Mouse (Mus musculus): ENCODE measurements around the gene Smn1. TPM values are rescaled to one million over a fixed set of nuclear protein-coding genes. Genes with fewer than 3 reads are reported as not detected.
A peak's percentile ranks its signal among the peaks of the same experiment; 100 is the strongest.
"Not testable (repeated sequence)": the region's sequence is repeated elsewhere in the genome, so short reads cannot be mapped to it uniquely, and the experiment has no call there.

Smn1 gene
- polyA plus RNA-seq, 1 experiment from 2014 or later = 85.2 TPM

DNA sequence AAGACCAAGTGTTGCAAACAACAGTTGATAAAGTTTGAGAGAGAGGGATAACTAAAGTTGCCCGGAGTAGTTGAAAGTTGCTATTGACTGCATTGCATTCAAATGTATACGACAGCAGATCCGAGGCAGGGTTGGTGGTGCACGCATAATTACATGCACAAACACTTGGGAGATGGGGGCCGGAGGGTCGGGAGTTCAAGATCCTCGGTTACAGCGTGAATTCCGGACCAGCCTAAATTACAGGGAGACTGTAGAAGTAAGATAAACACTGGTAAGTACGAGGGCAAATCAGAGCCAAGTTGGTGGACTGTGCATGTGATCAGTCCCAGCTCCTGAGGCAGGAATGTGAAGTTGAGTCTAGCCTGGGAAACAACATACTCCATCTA lies 599 bp downstream of the Smn1 start:
- Histone ChIP-seq H3K27me3 (ENCODE audit: control insufficient read depth, insufficient read depth, low read length) (no peaks in the 10 kb centered on the region), H3K36me3 (ENCODE audit: control insufficient read depth, insufficient read depth, low read length) (peaks cover 4% of the 10 kb centered on the region), H3K4me1 (ENCODE audit: control insufficient read depth, insufficient read depth, low read length) (0 out of 2 replicates have a peak, but pooled peaks cover 2% of the 10 kb centered on the region), H3K27ac (replicated peaks; ENCODE audit: low read depth, low read length) (no peak overlapping the region), H3K4me3 (ENCODE audit: low read depth, low read length) (peak overlapping the region; percentile 97), H3K4me2 (ENCODE audit: low read depth, severe bottlenecking) (peak overlapping the region; percentile 79), H3K9me3 (ENCODE audit: control insufficient read depth, low read length) (no peaks in the 10 kb centered on the region), H3K9ac (ENCODE audit: low read length) (peak overlapping the region; percentile 87)
- ATAC-seq (ENCODE audit: insufficient number of reproducible peaks, low FRiP score, low TSS enrichment, low read depth) (no peak), DNase-seq (ENCODE audit: low spot score) (no peak)
- 2% methylated on average over 10 of the region's 10 CpGs for WGBS

DNA sequence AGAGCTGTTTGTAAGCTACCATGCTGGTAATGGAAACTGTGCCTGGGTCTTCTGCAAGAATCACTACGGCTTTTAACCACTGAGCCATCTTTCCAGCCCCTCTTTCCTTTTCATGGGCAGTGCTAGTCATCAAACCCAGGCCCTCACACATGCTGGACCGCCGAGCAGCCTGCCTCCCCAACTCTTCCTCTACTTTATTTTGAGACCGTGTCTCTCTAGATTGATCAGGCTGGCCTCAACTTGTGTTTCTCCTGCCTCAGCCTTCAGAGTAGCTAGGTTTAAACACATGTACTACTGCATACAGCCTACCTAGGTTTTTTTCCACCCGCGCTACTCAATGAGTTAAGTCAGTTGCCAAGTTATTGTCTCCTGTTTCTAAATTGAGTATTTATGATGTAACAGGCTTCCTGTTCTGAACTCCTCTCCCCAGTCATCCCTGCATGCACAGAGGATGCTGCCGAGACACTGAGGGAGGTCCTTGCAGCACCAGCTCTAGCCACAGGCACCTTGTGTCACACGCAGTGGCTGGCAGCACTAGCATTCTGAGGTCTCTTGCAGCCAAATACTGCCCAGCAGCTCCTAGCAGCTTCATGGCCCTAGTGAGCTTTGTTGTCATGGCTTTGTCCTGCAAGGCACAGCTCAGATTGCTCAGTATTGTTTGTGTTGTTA lies 17.1 kb downstream of the Smn1 start:
- H3K27ac ChIP-seq (replicated peaks; ENCODE audit: low read depth, low read length) = no peak overlapping the region
- DNase-seq (ENCODE audit: low spot score) (no peak), ATAC-seq (ENCODE audit: insufficient number of reproducible peaks, low FRiP score, low TSS enrichment, low read depth) (no peak)
- H3K4me1 ChIP-seq (ENCODE audit: control insufficient read depth, insufficient read depth, low read length) = no peaks in the 10 kb centered on the region
- no peak overlapping the region for H3K4me3 ChIP-seq (ENCODE audit: low read depth, low read length)
- H3K4me2 ChIP-seq (ENCODE audit: low read depth, severe bottlenecking) = no peak overlapping the region
- no peaks in the 10 kb centered on the region for H3K27me3 ChIP-seq (ENCODE audit: control insufficient read depth, insufficient read depth, low read length)
- H3K36me3 ChIP-seq (ENCODE audit: control insufficient read depth, insufficient read depth, low read length) = peaks cover 10% of the 10 kb centered on the region
- no peaks in the 10 kb centered on the region for H3K9me3 ChIP-seq (ENCODE audit: control insufficient read depth, low read length)
- 83% methylated on average over 8 of the region's 8 CpGs for WGBS
- no peak overlapping the region for H3K9ac ChIP-seq (ENCODE audit: low read length)

- no peak overlapping the region for H3K4me3 ChIP-seq (ENCODE audit: low read depth, low read length)
- no peaks in the 10 kb centered on the region for H3K27me3 ChIP-seq (ENCODE audit: control insufficient read depth, insufficient read depth, low read length)
- H3K27ac ChIP-seq (replicated peaks; ENCODE audit: low read depth, low read length) = no peak overlapping the region
- WGBS = 64% methylated on average over 1 of the region's 1 CpGs
- DNase-seq (ENCODE audit: low spot score) = no peak
- H3K9me3 ChIP-seq (ENCODE audit: control insufficient read depth, low read length) = no peaks in the 10 kb centered on the region
- no peaks in the 10 kb centered on the region for H3K4me1 ChIP-seq (ENCODE audit: control insufficient read depth, insufficient read depth, low read length)
- H3K36me3 ChIP-seq (ENCODE audit: control insufficient read depth, insufficient read depth, low read length) = no peaks in the 10 kb centered on the region
- H3K4me2 ChIP-seq (ENCODE audit: low read depth, severe bottlenecking) = no peak overlapping the region
- H3K9ac ChIP-seq (ENCODE audit: low read length) = no peak overlapping the region
- no peak for ATAC-seq (ENCODE audit: insufficient number of reproducible peaks, low FRiP score, low TSS enrichment, low read depth)
Measured at GRCm38 (mm10) chr13:100152659-100153058, 28.0 kb downstream of the Smn1 start.

- H3K27ac ChIP-seq (replicated peaks; ENCODE audit: low read depth, low read length) = no peak overlapping the region
- no peaks in the 10 kb centered on the region for H3K4me1 ChIP-seq (ENCODE audit: control insufficient read depth, insufficient read depth, low read length)
- H3K27me3 ChIP-seq (ENCODE audit: control insufficient read depth, insufficient read depth, low read length) = no peaks in the 10 kb centered on the region
- no peaks in the 10 kb centered on the region for H3K36me3 ChIP-seq (ENCODE audit: control insufficient read depth, insufficient read depth, low read length)
- no peaks in the 10 kb centered on the region for H3K9me3 ChIP-seq (ENCODE audit: control insufficient read depth, low read length)
- no peak overlapping the region for H3K4me2 ChIP-seq (ENCODE audit: low read depth, severe bottlenecking)
- ATAC-seq (ENCODE audit: insufficient number of reproducible peaks, low FRiP score, low TSS enrichment, low read depth) (no peak), DNase-seq (ENCODE audit: low spot score) (no peak)
- H3K4me3 ChIP-seq (ENCODE audit: low read depth, low read length) = no peak overlapping the region
- 90% methylated on average over 3 of the region's 3 CpGs for WGBS
- H3K9ac ChIP-seq (ENCODE audit: low read length) = no peak overlapping the region
Measured at GRCm38 (mm10) chr13:100156624-100157023, 32.0 kb downstream of the Smn1 start.

- not testable (repeated sequence) for H3K27ac ChIP-seq (replicated peaks; ENCODE audit: low read depth, low read length); H3K36me3 ChIP-seq (ENCODE audit: control insufficient read depth, insufficient read depth, low read length); H3K4me3 ChIP-seq (ENCODE audit: low read depth, low read length); H3K4me1 ChIP-seq (ENCODE audit: control insufficient read depth, insufficient read depth, low read length); H3K27me3 ChIP-seq (ENCODE audit: control insufficient read depth, insufficient read depth, low read length); H3K9ac ChIP-seq (ENCODE audit: low read length); H3K4me2 ChIP-seq (ENCODE audit: low read depth, severe bottlenecking); ATAC-seq (ENCODE audit: insufficient number of reproducible peaks, low FRiP score, low TSS enrichment, low read depth); H3K9me3 ChIP-seq (ENCODE audit: control insufficient read depth, low read length); DNase-seq (ENCODE audit: low spot score)
- 90% methylated on average over 11 of the region's 11 CpGs for WGBS
Measured at GRCm38 (mm10) chr13:100161171-100161870, 36.7 kb downstream of the Smn1 start.

GRCm38 (mm10) chr13:100162467-100162866 lies 37.8 kb downstream of the Smn1 start:
- not testable (repeated sequence) for ATAC-seq (ENCODE audit: insufficient number of reproducible peaks, low FRiP score, low TSS enrichment, low read depth); H3K4me2 ChIP-seq (ENCODE audit: low read depth, severe bottlenecking)

DNA sequence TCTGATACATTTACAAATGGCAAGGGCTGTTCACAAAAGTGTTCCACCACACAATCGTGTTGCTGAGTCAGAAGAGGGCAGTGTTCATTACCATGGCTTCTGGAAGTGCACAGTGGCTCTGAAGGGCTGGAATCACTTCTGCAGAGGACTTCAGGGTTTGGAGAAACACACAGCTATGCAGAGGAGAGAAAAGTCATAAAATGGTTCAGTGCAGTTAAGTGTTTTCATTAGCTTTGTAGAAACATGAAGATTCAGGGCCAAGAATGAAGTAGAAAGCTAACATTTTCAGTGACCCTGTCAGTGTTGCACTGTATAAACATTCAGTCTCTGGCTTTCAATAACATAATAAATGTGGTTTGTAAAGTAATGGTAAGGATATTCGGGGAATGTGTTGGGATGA lies 41.7 kb downstream of the Smn1 start:
- not testable (repeated sequence) for H3K9me3 ChIP-seq (ENCODE audit: control insufficient read depth, low read length); H3K36me3 ChIP-seq (ENCODE audit: control insufficient read depth, insufficient read depth, low read length); H3K4me3 ChIP-seq (ENCODE audit: low read depth, low read length); H3K4me1 ChIP-seq (ENCODE audit: control insufficient read depth, insufficient read depth, low read length); H3K4me2 ChIP-seq (ENCODE audit: low read depth, severe bottlenecking); H3K9ac ChIP-seq (ENCODE audit: low read length); DNase-seq (ENCODE audit: low spot score); ATAC-seq (ENCODE audit: insufficient number of reproducible peaks, low FRiP score, low TSS enrichment, low read depth); H3K27ac ChIP-seq (replicated peaks; ENCODE audit: low read depth, low read length); H3K27me3 ChIP-seq (ENCODE audit: control insufficient read depth, insufficient read depth, low read length)
- 78% methylated on average over 2 of the region's 2 CpGs for WGBS

More at GRCm38 (mm10) chr13:100162467-100162866, 37.8 kb downstream of the Smn1 start:
- H3K9ac ChIP-seq (ENCODE audit: low read length); H3K4me1 ChIP-seq (ENCODE audit: control insufficient read depth, insufficient read depth, low read length); H3K9me3 ChIP-seq (ENCODE audit: control insufficient read depth, low read length); H3K4me3 ChIP-seq (ENCODE audit: low read depth, low read length); H3K27ac ChIP-seq (replicated peaks; ENCODE audit: low read depth, low read length); H3K36me3 ChIP-seq (ENCODE audit: control insufficient read depth, insufficient read depth, low read length); DNase-seq (ENCODE audit: low spot score); H3K27me3 ChIP-seq (ENCODE audit: control insufficient read depth, insufficient read depth, low read length): not testable (repeated sequence)

DNA sequence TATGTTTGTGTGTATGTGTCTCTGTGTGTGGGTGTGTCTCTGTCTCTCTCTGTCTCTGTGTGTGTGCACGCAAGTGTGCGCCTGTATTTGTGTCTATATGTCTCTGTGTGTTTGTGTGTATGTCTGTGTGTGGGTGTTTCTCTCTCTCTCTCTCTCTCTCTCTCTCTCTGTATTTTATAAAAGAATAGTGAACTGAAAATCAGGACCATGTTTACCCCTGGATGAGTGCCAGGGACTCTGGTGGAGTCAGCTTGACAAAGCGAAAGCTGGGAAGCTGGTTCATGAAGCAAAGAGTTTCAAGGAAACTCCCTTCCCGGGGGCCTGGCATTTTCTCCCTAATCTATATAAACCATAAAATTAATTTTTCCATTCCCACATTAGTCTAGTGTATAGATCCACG lies 49.7 kb downstream of the Smn1 start:
- not testable (repeated sequence) for H3K36me3 ChIP-seq (ENCODE audit: control insufficient read depth, insufficient read depth, low read length); H3K27ac ChIP-seq (replicated peaks; ENCODE audit: low read depth, low read length); H3K27me3 ChIP-seq (ENCODE audit: control insufficient read depth, insufficient read depth, low read length); ATAC-seq (ENCODE audit: insufficient number of reproducible peaks, low FRiP score, low TSS enrichment, low read depth); H3K9ac ChIP-seq (ENCODE audit: low read length); H3K4me2 ChIP-seq (ENCODE audit: low read depth, severe bottlenecking); H3K4me1 ChIP-seq (ENCODE audit: control insufficient read depth, insufficient read depth, low read length); H3K9me3 ChIP-seq (ENCODE audit: control insufficient read depth, low read length); H3K4me3 ChIP-seq (ENCODE audit: low read depth, low read length); DNase-seq (ENCODE audit: low spot score)
- 91% methylated on average over 3 of the region's 5 CpGs for whole genome bisulfite sequencing
